Mouse (Mus musculus) kidney, adult 2 months (tissue): ENCODE measurements around the gene Zbtb44.

Source experiments
- CTCF ChIP-seq: fragments of 200-500 bp; conservative IDR thresholded peaks from 2 replicates; pipeline ENCODE4 v1.5.1; 2011; ENCODE audit warnings: low read depth, mild to moderate bottlenecking, control low read depth, low read length, moderate library complexity, mixed read lengths; ENCODE audit not compliant: insufficient read depth, insufficient read length
- POLR2A ChIP-seq: fragments of 200-500 bp; IDR thresholded peaks from one replicate; pipeline ENCODE4 v1.6.1; 2011; ENCODE audit warnings: low read depth, low read length, control low read depth

DNA sequence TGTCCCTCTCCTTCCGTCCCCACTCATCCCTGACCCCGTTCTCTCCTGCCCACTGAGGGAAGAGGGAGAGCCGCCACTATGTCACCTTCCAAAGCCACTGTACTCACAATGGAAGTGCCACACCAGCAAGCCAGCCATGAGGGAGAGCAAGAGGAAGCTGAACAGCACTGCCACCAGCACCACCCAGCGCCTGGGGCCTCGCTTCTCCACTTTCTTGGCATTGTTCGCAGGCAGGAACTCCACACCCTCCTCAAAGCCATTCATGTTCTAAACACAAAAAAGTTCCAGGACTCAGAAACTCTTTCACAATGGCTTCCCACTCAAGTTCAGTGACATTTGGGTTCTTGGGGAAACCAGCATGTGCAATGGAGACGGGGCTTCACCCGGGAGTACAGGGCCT is 78.0 kb downstream of the Zbtb44 start:
- TF ChIP-seq CTCF, result no peak
- TF ChIP-seq POLR2A, result no peak
